Mouse (Mus musculus): ENCODE data around the gene Pcgf1. TPM values are rescaled to one million over a fixed set of nuclear protein-coding genes. Genes with fewer than 3 reads are reported as not detected.

Gene Pcgf1
- total RNA-seq, 2 experiments from 2014 or later, result 36.4 to 39.3 TPM

GRCm38 (mm10) chr6:83120930-83121862, 43.5 kb downstream of the Pcgf1 start, which contains the start of gene Wbp1:
Gene Wbp1 (minus strand): TSS chr6:83121559.
- peak; percentile 77 to 85 for DNase-seq (ENCODE audit: low spot score in 2 of 2)

- peak in 1 of 2 experiments; percentile 54 for DNase-seq (ENCODE audit: low spot score in 2 of 2)
Observed at GRCm38 (mm10) chr6:83121863-83122710, 44.4 kb downstream of the Pcgf1 start.

- DNase-seq (ENCODE audit: low spot score in 2 of 2), result no peak
Observed at GRCm38 (mm10) chr6:83122961-83123360, 45.3 kb downstream of the Pcgf1 start.

- DNase-seq (ENCODE audit: low spot score in 2 of 2), result peak; percentile 81 to 88
Observed at GRCm38 (mm10) chr6:83124851-83125312, 47.2 kb downstream of the Pcgf1 start.

GRCm38 (mm10) chr6:83125331-83125730, 47.7 kb downstream of the Pcgf1 start, which contains the start of gene Ino80b:
Gene Ino80b (minus strand): TSS chr6:83125431.
- DNase-seq (ENCODE audit: low spot score in 2 of 2), result no peak

- DNase-seq (ENCODE audit: low spot score in 2 of 2), result no peak
Observed at GRCm38 (mm10) chr6:83127419-83127818, 49.8 kb downstream of the Pcgf1 start.

Small RNAs within 50 kb of the gene (microRNA-seq; reads per million reads assigned to microRNA genes)
- gene Mir3470a (ENCODE audit: borderline number of aligned reads in 2 of 2) (0 reads per million in 2 experiments), gene Mir7040 (ENCODE audit: borderline number of aligned reads in 2 of 2) (0 to 0.61 reads per million in 2 experiments)

Other genes starting within 250 kb of the Pcgf1 start
- under 1 TPM; 0.74 to 0.76 TPM for gene Sema4f, start 138.1 kb upstream of the Pcgf1 start, total RNA-seq (2021)
- not detected for gene M1ap, start 131.0 kb upstream of the Pcgf1 start, total RNA-seq (2021)
- gene Dok1, start 44.4 kb upstream of the Pcgf1 start, total RNA-seq (2021), result 1 to 10 TPM; 7.0 to 7.2 TPM
- gene Loxl3, start 43.7 kb upstream of the Pcgf1 start, total RNA-seq (2021), result 1 to 10 TPM; 1.6 to 1.8 TPM
- gene Aup1, start 23.3 kb upstream of the Pcgf1 start, total RNA-seq (2021), result 100 to 1,000 TPM; 175 to 219 TPM
- 10 to 100 TPM; 44.0 to 55.2 TPM for gene Htra2, start 22.6 kb upstream of the Pcgf1 start, total RNA-seq (2021)
- gene Dqx1, start 20.0 kb upstream of the Pcgf1 start, total RNA-seq (2021), result 1 to 10 TPM; 2.2 to 3.3 TPM
- gene Tlx2, start 7.6 kb upstream of the Pcgf1 start, total RNA-seq (2021), result 10 to 100 TPM in 1 of 2 experiments, 1 to 10 TPM in 1; 6.0 to 12.8 TPM
- 1 to 10 TPM; 5.0 to 7.6 TPM for gene Lbx2, start 8.5 kb downstream of the Pcgf1 start, total RNA-seq (2021)
- gene Ccdc142, start 23.7 kb downstream of the Pcgf1 start, total RNA-seq (2021), result 1 to 10 TPM; 4.4 to 5.8 TPM
- 1 to 10 TPM; 4.0 to 5.1 TPM for gene Gm42688, start 23.7 kb downstream of the Pcgf1 start, total RNA-seq (2021)
- 100 to 1,000 TPM in 1 of 2 experiments, 10 to 100 TPM in 1; 99.5 to 107 TPM for gene Mrpl53, start 31.2 kb downstream of the Pcgf1 start, total RNA-seq (2021)
- gene Mogs, start 37.6 kb downstream of the Pcgf1 start, total RNA-seq (2021), result 10 to 100 TPM; 38.2 to 57.2 TPM
- gene Wbp1, start 43.7 kb downstream of the Pcgf1 start, total RNA-seq (2021), result 10 to 100 TPM; 84.3 to 89.0 TPM
- gene Ino80b, start 47.6 kb downstream of the Pcgf1 start, total RNA-seq (2021), result 10 to 100 TPM; 20.1 to 20.7 TPM
- gene Rtkn, start 57.6 kb downstream of the Pcgf1 start, total RNA-seq (2021), result 1 to 10 TPM; 4.7 to 6.6 TPM
- 1 to 10 TPM; 1.9 to 3.6 TPM for gene Wdr54, start 78.5 kb downstream of the Pcgf1 start, total RNA-seq (2021)
- 1 to 10 TPM; 1.1 to 1.4 TPM for gene 1700003E16Rik, start 78.5 kb downstream of the Pcgf1 start, total RNA-seq (2021)
- 100 to 1,000 TPM; 111 to 138 TPM for gene Dctn1, start 88.1 kb downstream of the Pcgf1 start, total RNA-seq (2021)
- under 1 TPM in 1 of 2 experiments, not detected in 1; 0.07 TPM for gene Slc4a5, start 142.0 kb downstream of the Pcgf1 start, total RNA-seq (2021)
- gene Mthfd2, start 248.0 kb downstream of the Pcgf1 start, total RNA-seq (2021), result 10 to 100 TPM; 12.3 to 24.1 TPM
- 10 to 100 TPM; 67.7 to 79.2 TPM for gene Mob1a, start 248.1 kb downstream of the Pcgf1 start, total RNA-seq (2021)

Measured in adrenal gland, adult 18-20 months (tissue).